Mouse (Mus musculus) left cerebral cortex, adult 18-20 months (tissue): Measurements from ENCODE around the gene 4930579F01Rik. TPM values are rescaled to one million over a fixed set of nuclear protein-coding genes. Genes with fewer than 3 reads are reported as not detected.
A peak's percentile ranks its signal among the peaks of the same experiment; 100 is the strongest.

Experiments
- DNase-seq, 2 experiments: peaks; one replicate each; pipeline ENCODE4 v3.0.0; 2021 to 2022; ENCODE audit warnings: low spot score in 2 of 2, mixed read lengths in 1 of 2
- long read RNA-seq, 2 experiments: library from polyadenylated mRNA; stranded (forward); transcript quantifications; one replicate each; pipeline ENCODE4 v2.0.0; 2021
- total RNA-seq, 2 experiments: library from RNA; stranded (reverse); gene quantifications; 2 replicates each; pipeline ENCODE4 v1.2.3; 2021

4930579F01Rik gene
- not detected for total RNA-seq
- long read RNA-seq, experiment 1, result 0 reads
- long read RNA-seq, experiment 2, result 0 reads

DNA sequence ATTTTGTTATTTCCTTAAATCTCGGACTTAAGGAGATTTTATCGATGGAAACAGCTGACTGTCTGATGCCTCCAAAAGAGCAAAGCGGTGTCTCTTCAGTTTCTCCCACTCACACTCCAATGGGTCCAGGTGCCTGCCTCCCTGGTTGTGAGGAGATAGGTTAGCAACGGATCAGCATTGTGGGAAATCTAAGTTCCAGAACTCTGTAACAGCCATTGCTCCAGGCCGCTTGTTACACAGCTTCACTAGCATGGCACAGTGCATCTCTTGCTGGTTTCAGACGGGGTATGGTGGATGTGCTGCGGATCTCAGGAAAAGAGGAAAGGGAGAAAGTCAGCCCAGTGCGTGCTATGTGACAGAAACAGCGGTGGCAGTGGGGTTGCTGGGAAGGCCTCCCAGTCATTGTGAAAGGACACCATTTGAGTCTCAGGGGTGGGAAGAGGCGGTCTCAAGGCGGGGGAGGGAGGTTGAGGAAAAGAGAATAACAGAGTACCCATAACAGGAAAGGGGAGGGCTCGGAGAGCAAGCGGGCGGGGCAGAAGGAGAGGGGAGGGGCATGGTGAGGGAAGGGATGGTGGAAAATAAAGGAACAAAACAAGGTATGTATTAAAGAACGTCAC, at the start of gene 4930579F01Rik:
TSS of gene 4930579F01Rik (minus strand) at position 143 of the 620 bp plus-strand sequence.
- no peak for DNase-seq

DNA sequence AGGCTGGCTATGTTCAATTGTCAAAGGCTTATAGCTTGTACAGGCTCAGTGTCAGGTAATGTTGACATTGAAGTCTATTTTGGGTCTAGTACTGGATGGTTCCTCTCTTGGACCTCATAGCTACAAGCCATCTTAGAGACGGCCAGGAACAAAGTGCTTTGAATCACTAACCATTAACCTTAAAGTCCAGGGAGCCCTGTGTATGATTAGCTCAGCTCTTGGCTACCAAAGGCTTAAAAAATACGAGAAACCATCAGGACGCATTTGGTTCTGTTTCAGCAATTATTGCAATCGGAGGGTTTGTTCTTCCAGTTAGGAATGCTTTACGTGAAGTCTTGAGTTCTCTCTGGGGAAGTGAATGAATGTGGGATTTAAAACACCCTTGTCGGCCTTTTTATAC, 49.3 kb upstream of the 4930579F01Rik start:
- no peak for DNase-seq

DNA sequence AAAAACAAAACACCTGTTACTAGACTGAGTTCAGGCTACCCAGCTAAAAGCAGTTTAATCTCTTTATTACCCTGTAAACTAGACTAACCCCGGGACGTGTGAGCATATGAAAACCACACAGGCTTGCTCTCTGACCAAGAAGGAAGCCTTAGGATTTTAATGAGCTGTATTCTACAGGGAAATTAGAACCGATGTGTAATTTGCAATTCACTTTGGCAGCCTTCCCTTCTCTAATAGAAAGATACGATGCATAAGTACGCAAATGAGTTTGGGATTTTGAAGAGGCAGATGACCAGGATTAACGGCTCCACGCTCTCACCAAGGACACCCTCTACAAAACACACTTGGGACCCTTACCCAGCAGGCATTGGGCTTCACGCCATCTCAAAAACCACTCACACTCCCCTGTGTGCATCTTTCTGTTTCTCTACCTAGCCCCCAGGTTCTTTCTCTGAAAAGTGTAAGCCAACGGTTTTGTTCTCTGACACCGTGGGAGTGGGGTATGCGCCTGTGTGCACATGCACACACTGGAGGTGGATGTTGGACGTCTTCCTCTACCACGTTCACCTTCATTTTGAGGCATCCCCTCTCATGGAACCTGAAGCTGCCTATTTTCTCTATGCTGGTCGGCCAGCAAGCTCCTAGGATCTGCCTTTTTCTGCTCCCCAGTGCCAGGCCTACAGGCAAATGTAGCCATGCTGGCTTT, 48.5 kb upstream of the 4930579F01Rik start:
- no peak for DNase-seq

DNA sequence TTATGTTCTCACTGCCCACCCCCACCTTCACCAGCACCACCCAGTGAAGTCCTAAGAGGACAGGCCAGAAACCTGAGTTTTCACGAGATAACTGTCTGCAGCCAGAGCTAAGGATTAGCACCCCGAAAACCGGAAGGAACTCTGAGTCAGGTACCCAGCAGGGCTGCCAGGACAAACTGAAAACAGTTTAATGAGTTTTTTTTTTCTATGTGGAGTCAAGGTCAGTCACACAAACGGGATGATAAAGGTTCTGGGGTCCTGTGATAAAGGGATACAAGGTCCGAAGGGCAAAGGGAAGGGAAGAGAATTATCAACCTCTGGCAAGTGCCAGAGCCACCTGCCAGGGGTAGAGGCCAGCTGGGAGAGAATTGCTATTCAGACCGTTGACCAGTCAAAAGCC, 47.7 kb upstream of the 4930579F01Rik start:
- DNase-seq, result no peak

DNA sequence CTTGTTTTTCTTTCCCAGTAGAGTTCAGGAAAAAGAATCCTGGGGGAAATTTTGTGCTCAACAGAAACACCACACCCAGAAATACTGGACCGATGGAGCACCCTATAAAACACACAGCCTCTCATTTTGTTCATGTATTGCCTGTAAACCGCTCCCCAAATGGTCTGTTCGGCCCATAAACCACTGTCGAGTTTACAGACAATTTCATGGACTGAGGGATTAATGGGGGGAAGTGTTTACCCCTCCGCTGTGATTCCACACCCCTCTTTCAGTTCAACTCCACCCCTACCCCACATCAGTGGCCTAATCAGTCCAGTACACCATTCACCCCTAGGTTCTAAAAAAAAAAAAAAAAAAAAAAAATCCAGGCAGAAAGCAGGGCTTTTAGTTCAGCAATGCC, 47.3 kb upstream of the 4930579F01Rik start:
- DNase-seq, result no peak

DNA sequence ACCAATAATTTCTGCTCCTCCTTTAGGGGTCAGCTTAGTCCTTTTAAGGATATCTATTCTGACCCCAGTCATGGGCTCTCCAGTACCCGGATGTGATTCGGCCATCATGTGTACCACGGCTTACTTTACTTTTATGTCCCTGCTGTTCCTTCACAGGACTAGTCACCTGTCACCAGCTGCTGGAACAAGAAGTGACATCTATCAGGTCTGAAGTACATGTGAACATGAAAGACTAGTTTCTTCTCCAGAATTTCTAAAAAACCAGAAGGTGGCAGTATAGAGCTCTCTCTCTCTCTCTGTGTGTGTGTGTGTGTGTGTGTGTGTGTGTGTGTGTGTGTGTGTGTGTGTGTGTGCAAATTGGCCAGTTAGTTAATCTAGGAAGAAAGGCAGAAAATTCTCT, 46.8 kb upstream of the 4930579F01Rik start:
- no peak for DNase-seq

DNA sequence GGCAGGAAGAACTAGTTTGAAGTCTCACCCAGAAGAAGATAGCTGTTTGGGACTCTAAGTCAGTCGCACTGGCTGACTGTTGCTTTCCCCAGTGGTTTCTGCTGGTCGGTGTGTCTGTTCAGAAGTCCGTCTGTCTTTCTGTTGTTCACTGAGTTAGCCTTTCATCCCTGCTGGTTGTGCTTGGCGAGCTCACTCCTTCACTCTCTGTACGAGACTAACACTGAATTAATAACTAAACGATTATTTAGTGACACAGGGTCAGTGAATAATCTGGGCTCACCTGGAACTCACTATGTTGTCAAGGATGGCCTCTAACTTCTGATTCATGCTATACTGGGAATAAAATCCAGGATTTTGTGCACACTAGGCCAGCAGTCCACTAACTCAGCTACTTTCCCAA, 45.8 kb upstream of the 4930579F01Rik start:
- no peak for DNase-seq

DNA sequence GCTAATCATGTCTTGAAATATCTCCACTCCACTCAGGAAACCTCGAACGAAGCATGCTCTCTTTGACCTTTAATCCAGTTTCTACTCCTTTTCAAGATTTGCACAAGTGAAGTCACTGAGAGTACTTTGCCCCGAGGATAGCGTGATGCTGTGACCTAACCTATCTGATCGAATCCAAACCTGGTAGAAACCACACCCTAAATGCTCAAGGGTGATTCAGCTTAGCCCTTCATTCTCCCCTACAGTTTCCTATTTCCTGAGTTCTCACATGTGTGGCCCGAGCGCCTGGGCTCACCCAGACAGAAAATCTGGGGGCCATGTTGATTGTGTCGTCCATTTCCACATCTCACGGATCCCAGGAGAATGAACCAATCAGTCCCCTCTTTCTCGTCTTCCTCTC, 44.4 kb upstream of the 4930579F01Rik start:
- DNase-seq, result no peak

DNA sequence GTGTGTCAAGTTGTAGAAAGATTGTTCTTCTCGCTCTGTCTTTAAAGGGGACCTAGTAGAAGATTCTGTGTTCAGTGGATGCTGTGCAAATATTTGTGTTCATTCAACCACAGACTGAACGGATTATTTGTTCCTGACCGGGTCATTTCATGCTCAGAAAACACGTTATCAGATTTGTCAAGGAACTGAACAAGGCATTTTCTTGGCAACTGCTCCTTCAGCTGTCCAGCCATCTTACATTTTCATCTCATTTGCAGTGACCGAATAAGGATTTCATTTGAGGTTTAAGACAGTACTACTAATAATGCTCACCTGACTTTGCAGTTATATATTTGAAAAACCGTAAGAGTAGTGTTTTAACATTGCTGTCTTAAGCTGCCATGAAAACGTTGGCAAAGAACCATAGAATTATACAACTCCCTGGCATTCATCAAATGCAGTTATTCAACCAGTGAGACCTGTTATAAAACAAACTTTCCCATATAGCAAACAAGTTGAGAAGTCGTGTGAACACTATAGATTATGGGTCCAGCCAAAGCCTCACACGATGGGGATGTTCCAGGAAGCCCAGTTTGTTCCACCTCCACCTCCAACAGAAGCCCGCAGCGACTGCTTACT, 43.0 kb upstream of the 4930579F01Rik start:
- no peak for DNase-seq

DNA sequence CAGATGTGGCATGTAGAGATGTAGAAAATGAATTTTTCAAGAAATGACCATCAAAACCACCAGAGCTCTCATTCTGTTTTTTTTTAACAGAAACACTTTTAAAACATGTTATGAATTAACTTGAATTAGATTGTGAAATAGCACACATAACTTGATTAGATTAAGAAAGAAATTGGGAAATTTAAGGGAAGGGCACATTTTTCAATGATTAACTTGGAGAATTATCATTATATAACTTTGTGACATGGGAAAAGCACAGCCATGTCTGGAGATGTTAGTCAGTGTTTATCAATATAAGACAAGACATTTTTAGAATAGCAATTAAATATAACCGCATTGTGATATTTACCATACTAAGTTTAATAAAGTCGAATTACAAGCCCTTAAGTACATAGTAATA, 37.9 kb upstream of the 4930579F01Rik start:
- no peak for DNase-seq

DNA sequence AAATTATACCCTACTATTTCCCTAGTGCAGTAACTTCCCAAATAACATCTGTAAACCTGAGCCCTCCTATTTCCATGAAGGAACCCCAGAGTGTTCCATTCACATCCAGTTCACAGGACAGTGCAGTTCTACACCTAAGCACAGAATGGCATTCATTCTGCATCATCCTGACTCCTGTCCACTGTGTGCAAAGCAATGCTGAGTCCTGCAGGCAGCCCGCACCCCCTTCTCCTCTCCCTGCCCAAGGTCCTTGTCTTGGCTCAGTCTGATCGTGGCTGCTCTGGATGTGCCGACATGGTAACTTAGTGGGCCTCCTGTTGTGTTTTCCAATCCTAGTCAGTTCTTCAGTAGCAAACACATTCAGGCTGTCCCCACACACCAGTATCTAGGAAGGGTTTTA, 36.6 kb upstream of the 4930579F01Rik start:
- DNase-seq, result no peak

DNA sequence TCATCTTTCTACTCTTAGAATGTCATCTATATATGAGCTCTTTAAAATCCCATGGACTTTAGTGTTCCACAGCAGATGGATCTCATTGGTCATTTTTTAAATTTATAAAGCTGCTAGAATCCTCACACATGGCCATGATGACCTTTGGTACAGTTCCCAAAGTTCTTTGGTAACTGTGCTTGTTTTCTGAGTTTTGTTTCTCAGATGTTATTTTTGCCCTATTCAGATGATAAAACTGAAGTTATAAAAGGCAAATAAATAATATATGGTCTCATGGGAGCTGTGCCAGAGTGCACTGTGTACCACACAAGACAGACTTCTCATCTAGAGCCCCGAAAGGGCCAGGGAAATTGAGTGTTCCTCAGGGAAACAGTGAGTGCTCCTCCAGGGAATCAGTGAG, 35.8 kb upstream of the 4930579F01Rik start:
- DNase-seq, result no peak

DNA sequence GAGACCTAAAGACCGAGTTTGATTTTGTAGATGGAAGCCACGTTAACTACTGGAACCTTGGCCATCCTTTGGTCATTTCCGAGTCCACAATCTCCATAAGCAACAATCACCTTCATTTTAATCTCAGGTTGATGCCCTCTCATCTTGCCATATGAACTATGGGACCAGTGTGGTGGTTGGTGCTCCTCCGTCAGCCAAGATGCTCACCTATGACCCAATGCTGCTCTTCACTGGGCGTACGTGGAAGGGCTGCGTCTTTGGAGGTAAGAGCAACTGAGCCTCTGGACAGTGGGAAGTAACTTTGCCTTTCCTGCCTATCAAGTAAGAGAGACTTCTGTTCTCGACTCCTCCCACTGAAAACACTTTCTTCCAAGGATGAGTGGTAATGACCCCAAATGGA, 34.2 kb upstream of the 4930579F01Rik start:
- DNase-seq, result no peak

DNA sequence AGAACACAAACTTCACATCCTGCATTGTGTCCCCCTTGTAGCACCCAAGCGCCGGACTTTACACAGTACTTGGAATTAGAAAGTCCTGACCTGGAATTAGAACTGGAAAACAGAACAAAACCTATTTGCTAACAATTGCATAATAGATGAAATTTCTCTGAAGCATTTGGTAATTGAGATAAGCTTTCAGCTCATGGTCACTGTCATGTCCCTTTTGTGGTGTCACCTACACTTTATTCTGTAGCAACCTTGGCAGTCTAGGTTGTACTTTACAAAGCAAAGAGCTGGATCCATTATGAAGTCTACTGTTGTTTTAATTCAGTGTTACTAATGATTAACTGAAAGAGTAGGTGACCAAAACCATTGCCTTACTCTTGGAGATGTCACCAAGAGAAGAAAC, 33.5 kb upstream of the 4930579F01Rik start:
- no peak for DNase-seq

DNA sequence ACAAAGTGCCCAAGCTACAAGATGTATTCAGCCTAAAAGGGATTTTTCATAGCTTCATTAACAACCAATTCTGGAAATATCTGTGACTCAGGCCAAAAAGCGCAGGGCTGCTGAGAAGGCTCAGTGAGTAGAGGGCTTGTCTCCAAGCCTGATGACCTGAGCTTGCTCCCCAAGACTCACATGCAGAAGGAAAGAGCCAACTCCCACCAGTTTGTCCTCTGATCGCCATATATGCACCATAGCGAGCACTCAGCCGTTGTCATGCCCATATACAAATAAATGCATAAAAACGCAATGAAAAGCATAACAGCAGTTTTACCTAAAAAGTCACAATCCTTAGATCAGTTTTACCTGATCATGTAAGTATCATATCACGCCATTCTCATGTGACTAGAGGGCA, 32.9 kb upstream of the 4930579F01Rik start:
- DNase-seq, result no peak

DNA sequence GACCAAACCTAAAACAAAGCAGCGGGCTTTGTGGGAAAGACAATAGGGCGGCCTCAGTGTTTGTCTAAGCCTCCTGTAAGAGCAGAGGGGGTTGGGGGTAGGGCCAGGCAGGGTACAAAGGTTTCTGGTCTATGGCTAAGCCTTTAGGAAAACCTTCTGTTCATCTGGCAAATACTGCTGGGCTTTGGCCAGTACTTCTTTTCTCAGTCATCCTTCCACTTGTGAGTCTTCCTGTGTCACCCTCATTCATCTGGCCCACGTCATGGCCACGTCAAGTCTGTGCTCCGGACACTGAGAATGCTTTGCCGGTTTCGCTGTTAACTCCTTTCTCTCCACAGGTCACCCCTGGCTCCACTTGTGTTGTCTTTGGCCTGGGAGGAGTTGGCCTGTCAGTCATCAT, 32.2 kb upstream of the 4930579F01Rik start:
- no peak for DNase-seq

DNA sequence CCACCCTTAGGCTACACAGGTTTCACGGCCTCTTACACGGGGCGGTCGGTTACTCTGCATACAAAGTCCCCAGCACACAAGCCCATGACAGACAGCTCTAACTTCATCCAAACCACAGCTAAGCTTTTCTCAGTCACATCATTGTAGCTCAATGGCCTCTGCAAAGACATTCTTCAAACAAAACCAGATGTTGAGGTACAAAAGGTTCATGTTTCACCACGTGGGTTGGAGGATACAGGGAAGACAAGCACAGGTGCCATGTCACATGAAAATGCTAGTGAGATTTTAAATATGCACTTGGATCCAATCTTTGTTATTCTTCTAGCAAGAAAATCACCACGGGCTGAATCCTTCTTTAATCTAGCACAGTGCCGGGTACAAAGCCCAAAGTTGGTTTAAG, 31.7 kb upstream of the 4930579F01Rik start:
- no peak for DNase-seq

DNA sequence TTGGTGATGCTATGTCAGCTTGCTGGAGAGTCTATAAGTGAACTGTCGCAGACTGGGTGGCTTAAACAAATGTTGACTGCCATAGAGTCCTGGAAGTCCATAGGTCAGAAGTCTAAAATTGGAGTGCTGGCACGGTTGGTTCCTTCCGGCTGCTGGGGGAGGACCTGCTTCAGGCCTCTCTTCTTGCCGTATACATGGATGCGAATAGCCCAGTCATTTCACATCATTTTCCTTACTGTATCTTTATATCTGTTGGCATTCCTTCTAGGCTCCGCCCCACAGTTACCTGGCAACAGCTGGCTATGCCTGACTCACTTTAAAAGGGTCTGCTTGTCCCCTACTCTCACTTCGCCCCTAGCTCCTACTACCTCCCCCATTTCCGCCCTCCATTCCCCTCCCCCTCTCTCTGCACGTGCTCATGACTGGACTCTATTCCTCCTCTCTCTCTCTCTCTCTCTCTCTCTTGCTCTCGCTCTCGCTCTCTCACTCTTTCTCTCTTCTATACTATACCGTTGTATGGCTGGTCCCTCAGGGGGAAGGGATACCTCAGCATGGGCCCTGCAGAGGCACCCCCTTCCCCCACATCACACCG, 30.8 kb upstream of the 4930579F01Rik start:
- DNase-seq, result no peak

DNA sequence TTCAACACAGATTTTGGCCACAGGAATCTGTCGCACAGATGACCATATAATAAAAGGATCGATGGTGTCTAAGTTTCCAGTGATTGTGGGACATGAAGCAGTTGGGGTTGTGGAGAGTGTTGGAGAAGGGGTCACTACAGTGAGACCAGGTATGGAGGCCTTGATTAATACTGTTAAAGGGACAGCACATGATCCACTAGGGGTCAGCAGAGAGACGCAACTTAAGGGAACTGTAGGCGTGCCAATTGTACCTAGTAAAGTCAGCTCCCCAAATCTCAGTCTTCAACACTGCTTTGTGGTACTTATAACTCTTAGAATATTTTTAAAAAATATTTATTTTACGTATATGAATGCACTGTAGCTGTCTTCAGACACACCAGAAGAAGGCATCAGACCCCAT, 29.3 kb upstream of the 4930579F01Rik start:
- DNase-seq, result peak; percentile 42 to 63

DNA sequence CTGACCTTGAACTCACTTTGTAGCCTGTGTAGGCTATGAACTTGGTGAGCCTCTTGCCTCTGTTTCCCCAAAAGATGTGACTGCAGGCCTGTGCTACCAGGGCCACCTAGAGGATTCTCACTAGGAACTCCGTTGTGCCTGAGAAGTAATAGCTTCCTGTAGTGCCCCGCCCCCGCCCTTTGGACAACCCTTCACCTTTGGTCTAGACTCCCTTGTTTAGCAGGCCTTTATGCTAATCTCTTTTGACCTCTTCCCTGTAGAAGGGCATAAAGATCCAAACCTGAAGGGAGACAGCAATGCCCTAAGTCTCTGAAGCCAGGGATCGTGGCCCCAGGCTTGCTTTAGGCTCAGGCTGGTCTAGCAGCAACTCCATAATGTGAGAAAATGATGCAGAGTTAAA, 28.9 kb upstream of the 4930579F01Rik start:
- no peak for DNase-seq

DNA sequence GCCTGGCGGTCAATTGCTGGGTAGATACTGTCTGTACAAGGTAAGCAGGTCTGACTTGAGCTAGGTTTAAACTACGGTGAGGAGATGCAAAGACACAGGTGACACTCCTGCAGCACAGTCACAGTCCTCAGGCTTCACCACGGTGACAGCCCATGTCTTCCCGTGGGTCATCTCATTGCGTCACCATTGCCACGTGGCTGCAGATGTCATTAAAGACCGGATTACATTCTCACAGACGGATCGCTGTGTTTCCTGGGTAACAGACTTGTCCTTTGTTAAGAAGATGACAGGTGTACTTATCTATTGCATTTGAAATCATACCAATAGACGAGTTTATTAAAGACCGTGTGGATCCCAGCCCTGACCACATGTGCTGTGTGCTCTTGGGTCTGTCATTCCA, 27.5 kb upstream of the 4930579F01Rik start:
- DNase-seq, result no peak

DNA sequence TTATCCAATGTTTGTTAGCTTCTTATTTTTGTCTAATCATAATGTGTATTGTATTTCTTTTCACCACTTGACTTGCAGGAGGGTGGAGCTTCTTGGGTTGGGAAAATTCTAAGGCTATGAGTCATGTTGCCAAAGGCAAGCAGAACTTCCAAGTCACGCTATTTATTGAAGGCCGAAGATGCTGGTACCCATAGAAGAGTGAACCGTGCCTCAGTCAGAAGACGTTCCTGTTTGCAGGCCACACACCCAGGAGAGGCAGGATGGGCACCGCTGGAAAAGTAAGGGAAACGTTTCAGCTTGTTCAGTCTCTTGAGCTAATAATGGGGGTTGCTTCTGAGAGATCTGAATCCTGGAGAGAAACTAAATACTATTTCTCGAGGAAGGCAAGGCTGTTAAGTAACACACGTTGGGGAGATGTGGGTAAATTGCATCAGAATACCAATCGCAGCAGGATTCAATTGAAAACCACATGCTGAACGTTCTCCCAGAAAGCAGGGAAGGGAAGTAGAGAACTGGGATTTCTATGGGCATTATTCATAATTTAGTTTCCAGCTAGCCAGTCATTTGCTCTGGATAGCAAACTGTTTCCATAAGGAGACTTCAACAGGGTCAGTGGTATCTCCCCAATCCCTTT, 24.1 kb upstream of the 4930579F01Rik start, which contains the start of gene Adh7:
TSS of gene Adh7 (plus strand) at position 130 of the 634 bp plus-strand sequence.
- no peak for DNase-seq
